Mouse (Mus musculus) ES-E14 (cell line): Measurements from ENCODE around the gene Fam19a1. TPM values are rescaled to one million over a fixed set of nuclear protein-coding genes. Genes with fewer than 3 reads are reported as not detected.

ENCODE experiments used
- DNase-seq: peaks from one replicate; pipeline ENCODE4 v3.0.0-alpha.2; 2013; ENCODE audit warnings: low read depth, low spot score
- H3K27ac ChIP-seq: 2 replicates; pipeline ENCODE4 v1.5.1; 2012; ENCODE audit warnings: low read depth, mild to moderate bottlenecking, low read length, moderate library complexity, mixed read lengths; ENCODE audit not compliant: poor library complexity, insufficient read depth, severe bottlenecking
- H3K36me3 ChIP-seq: 2 replicates; pipeline ENCODE4 v1.6.1; 2012; ENCODE audit warnings: mild to moderate bottlenecking, low read length, moderate library complexity, mixed read lengths; ENCODE audit not compliant: control insufficient read depth, poor library complexity, insufficient read depth, severe bottlenecking
- H3K4me1 ChIP-seq, 2 experiments: fragments of 150-350 bp in 1 of 2; sonication (generic) in 1 of 2; 2 replicates each; pipeline ENCODE4 v1.6.1; 2012; ENCODE audit warnings: low read length in 2 of 2, mild to moderate bottlenecking in 1 of 2, mixed read lengths in 1 of 2; ENCODE audit not compliant: control insufficient read depth in 2 of 2, insufficient read depth in 2 of 2, poor library complexity in 1 of 2
- H3K4me3 ChIP-seq, 2 experiments: fragments of 150-350 bp in 1 of 2; sonication (generic) in 1 of 2; 2 replicates each; pipeline ENCODE4 v1.5.1; 2012; ENCODE audit warnings: low read length in 2 of 2, low read depth in 1 of 2, mild to moderate bottlenecking in 1 of 2, mixed read lengths in 1 of 2; ENCODE audit not compliant: insufficient read depth in 1 of 2, poor library complexity in 1 of 2, severe bottlenecking in 1 of 2
- H3K9ac ChIP-seq: 2 replicates; pipeline ENCODE4 v1.6.1; 2012; ENCODE audit warnings: low read depth, mild to moderate bottlenecking, low read length, mixed read lengths; ENCODE audit not compliant: poor library complexity, insufficient read depth, severe bottlenecking
- H3K9me3 ChIP-seq: fragments of 150-350 bp; sonication (generic); 2 replicates; pipeline ENCODE4 v1.6.1; 2012; ENCODE audit warnings: low read depth, mild to moderate bottlenecking, low read length; ENCODE audit not compliant: control insufficient read depth, insufficient read depth
- CHD2 ChIP-seq: IDR thresholded peaks from 2 replicates; pipeline ENCODE4 v1.6.1; 2014; ENCODE audit warnings: mild to moderate bottlenecking, low read depth, low read length, inconsistent platforms
- HCFC1 ChIP-seq: IDR thresholded peaks from 2 replicates; pipeline ENCODE4 v1.6.1; 2012; ENCODE audit warnings: low read length, inconsistent platforms, borderline replicate concordance; ENCODE audit not compliant: insufficient read depth
- MAFK ChIP-seq: IDR thresholded peaks from 2 replicates; pipeline ENCODE4 v1.6.1; 2014; ENCODE audit warnings: mild to moderate bottlenecking, low read depth, low read length, inconsistent platforms; ENCODE audit not compliant: insufficient read depth
- ZC3H11A ChIP-seq: IDR thresholded peaks from 2 replicates; pipeline ENCODE4 v1.6.1; 2012; ENCODE audit warnings: low read depth, mild to moderate bottlenecking, inconsistent platforms, low read length, borderline replicate concordance
- ZNF384 ChIP-seq: IDR thresholded peaks from 2 replicates; pipeline ENCODE4 v1.6.1; 2012; ENCODE audit warnings: low read depth, low read length, inconsistent platforms
- in situ Hi-C, 2 experiments: fragments of 600-800 bp; cut with MboI; formaldehyde crosslinking; loops; one replicate each; pipeline ENCODE4 v1.15.1; 2025; ENCODE audit warnings: low sequenced_read_pairs in 2 of 2, inconsistent platforms in 1 of 2; ENCODE audit not compliant: unreplicated experiment in 2 of 2
- total RNA-seq: library from RNA; depleted of rRNA; stranded (reverse); fragments of 300-350 nt; gene quantifications from 2 replicates; pipeline ENCODE4 v1.2.3, GENCODE M21; 2012

Fam19a1 gene
- total RNA-seq, 1 experiment = not detected

DNA sequence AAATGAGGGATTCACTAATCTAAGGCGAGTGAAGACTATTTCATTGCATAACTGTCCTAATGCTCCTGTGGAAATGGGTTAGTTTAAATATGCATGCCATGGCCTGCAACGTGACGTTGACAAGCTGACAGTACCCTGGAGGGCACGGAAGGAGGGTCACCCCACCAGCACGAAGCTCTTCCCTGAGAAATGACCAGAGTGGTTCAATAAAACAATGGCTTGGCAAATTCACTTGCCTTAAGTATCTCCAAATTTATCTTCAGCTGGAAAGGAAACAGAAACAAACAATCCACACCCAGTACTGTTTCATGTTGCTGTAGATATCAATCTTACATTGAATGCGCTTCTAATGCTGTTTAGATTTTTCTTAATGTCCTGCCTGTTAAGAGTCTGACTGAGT lies 316.4 kb downstream of the Fam19a1 start:
- Histone ChIP-seq H3K4me3 (no peak overlapping the region), H3K36me3 (no peaks in the 10 kb centered on the region), H3K9ac (no peak overlapping the region), H3K9me3 (no peaks in the 10 kb centered on the region), H3K27ac (no peak overlapping the region), H3K4me1 (no peaks in the 10 kb centered on the region)
- in situ Hi-C loops = no loop called here
- DNase-seq = no peak
- TF ChIP-seq CHD2 (no peak), ZNF384 (no peak), MAFK (no peak), ZC3H11A (no peak), HCFC1 (no peak)

DNA sequence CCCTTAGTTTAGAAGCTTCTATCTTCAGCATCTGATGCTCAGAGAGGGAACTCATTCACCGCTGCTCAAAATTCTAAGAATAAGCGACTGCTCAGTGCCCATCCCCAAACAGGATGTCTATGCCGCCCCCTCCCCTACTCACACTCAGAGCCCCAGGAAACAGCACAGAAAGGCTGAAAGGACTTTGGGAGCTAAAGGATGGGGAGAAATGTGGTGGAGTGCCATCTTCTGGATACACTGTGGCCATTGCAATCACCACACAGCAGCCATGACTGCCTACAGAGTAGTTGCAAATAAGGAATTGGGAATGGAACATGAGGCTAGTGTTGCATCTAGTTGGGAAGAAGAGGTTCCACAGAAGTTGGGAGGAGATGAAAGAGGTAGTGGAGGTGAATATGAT lies 319.4 kb downstream of the Fam19a1 start:
- Histone ChIP-seq H3K9me3 (no peaks in the 10 kb centered on the region), H3K9ac (no peak overlapping the region), H3K27ac (no peak overlapping the region), H3K4me1 (no peaks in the 10 kb centered on the region), H3K4me3 (no peak overlapping the region), H3K36me3 (no peaks in the 10 kb centered on the region)
- DNase-seq = no peak
- no peak for TF ChIP-seq HCFC1
- TF ChIP-seq ZC3H11A = no peak
- TF ChIP-seq ZNF384 = no peak
- no peak for TF ChIP-seq CHD2
- no peak for TF ChIP-seq MAFK
- in situ Hi-C loops = no loop called here

DNA sequence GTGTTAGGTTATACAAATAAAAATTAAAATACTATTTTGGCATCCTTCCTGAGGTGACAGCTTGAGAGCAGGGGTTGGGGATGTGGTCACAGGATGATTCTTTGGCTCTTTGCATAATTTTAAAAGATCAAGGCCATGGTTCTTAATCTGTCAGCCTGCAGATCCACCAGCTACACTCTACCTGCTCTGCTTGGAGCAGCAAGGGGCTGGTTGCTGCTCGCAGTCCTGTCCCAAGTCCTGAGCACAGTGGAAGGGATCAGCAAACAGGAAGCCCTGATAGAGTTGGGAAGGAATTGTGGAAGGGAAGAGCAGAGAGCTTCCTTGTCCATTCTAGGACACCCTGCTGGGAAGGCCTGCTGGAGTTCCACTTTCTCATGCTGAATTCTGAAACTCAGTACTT lies 320.9 kb downstream of the Fam19a1 start:
- H3K36me3 ChIP-seq = no peaks in the 10 kb centered on the region
- H3K4me1 ChIP-seq = no peaks in the 10 kb centered on the region
- H3K4me3 ChIP-seq = no peak overlapping the region
- in situ Hi-C loops = no loop called here
- H3K9ac ChIP-seq = no peak overlapping the region
- H3K9me3 ChIP-seq = no peaks in the 10 kb centered on the region
- TF ChIP-seq CHD2 (no peak), MAFK (no peak), ZC3H11A (no peak), HCFC1 (no peak), ZNF384 (no peak)
- H3K27ac ChIP-seq = no peak overlapping the region
- no peak for DNase-seq

DNA sequence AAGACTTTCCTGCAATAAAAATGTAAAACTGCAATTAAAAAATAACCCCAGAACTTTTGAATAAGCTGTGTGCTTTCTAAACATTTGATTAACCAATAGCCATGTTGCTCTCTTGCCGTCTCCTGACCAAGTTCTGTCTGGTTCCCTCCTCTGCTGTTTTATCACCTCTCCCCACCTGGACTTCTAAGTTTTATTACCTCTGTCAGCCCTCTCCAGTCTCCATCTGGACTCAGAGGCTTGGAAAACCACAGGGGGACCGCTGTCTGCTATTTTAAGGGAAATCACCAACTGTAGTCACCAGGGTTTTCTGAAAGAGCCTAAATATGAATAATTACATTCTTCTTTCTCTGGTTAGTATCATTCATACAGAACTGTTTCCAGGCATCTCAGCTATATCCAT lies 322.6 kb downstream of the Fam19a1 start:
- Histone ChIP-seq H3K27ac (no peak overlapping the region), H3K4me1 (no peaks in the 10 kb centered on the region), H3K36me3 (no peaks in the 10 kb centered on the region), H3K9ac (no peak overlapping the region), H3K4me3 (no peak overlapping the region), H3K9me3 (no peaks in the 10 kb centered on the region)
- in situ Hi-C loops = no loop called here
- DNase-seq = no peak
- TF ChIP-seq CHD2 (no peak), HCFC1 (no peak), MAFK (no peak), ZNF384 (no peak), ZC3H11A (no peak)

DNA sequence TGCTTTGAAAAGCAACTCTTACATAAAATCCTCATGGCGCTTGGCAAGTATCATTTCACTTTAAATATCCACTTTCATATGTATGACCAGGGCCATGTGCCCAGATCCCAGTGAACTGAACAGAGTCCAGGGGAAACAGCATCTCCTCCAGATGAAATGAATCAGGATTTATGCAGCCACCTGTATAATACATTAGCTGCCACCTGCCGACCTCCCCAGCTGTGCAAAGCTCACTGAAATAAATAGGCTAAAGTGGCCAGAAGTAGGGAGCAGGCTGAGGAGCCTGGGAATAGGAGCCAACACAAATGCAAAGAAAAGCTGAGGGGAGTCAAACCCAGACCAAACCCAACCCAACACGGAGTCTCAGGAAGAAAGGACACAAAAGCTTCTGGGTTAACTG lies 324.9 kb downstream of the Fam19a1 start:
- H3K4me1 ChIP-seq = no peaks in the 10 kb centered on the region
- H3K4me3 ChIP-seq = no peak overlapping the region
- H3K27ac ChIP-seq = no peak overlapping the region
- no peak for TF ChIP-seq MAFK
- no peak for TF ChIP-seq HCFC1
- TF ChIP-seq ZC3H11A = no peak
- TF ChIP-seq ZNF384 = no peak
- no peak for TF ChIP-seq CHD2
- H3K36me3 ChIP-seq = no peaks in the 10 kb centered on the region
- H3K9me3 ChIP-seq = no peaks in the 10 kb centered on the region
- H3K9ac ChIP-seq = no peak overlapping the region
- DNase-seq = no peak
- in situ Hi-C loops = no loop called here
